Mouse (Mus musculus) layer of hippocampus, postnatal 14 days (tissue): ENCODE results near the gene Nfkbil1. TPM values are rescaled to one million over a fixed set of nuclear protein-coding genes. Genes with fewer than 3 reads are reported as not detected.

Experiments used
- DNase-seq, 2 experiments: peaks; one replicate each; pipeline ENCODE4 v3.0.0; 2021 to 2022; ENCODE audit warnings: low spot score in 2 of 2, mixed read lengths in 1 of 2
- microRNA-seq, 2 experiments: library from miRNA; unstranded; fragments of <30 nt; microRNA quantifications; one replicate each; pipeline ENCODE4 v1.2.0; 2021
- total RNA-seq, 2 experiments: library from RNA; stranded (reverse); gene quantifications; 2 replicates each; pipeline ENCODE4 v1.2.3; 2021

Nfkbil1 gene
- total RNA-seq, 2 experiments from 2014 or later = 13.2 to 14.5 TPM

DNA sequence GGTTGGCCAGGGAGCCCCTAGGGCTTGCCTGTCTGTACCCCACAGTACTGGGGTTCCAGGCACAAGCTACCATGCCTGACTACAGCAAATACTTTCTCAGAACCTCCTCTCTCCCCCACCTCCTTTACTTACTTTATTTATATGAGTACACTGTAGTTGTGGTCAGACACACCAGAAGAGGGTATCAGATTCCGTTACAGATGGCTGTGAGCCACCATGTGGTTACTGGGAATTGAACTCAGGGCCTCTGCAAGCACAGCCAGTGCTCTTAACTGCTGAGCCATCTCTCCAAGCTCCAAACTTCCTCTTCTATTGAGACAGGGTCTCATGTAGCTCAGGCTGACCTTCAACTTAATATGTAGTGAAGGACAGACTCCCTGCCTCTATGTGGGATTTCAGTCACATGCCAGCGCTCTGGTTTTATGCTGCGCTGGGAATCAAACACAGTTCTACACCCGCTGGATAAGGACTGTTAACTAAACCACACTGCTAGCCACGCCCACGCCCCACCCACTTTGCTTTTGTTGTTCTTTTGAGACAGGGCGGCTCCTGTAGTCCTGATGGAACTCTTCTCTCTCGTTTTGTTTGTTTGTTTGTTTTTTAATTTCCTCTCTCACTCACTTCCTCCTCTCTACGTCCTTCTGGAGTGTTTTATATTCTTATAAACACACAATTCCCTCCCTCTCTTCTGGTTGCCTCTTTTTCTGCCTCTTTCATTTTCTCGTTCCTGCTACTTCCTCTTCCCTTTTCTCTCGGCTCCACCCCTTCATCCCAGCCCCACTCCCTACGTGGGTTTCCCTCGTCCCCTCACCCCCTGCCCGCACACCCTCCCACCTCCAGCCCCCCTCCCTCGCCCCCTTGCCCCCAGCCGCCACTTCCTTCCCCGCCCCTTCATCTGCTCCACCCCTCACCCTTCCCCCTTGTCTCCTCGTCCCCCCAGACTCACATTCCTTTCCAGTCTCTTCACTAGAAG, 49.7 kb downstream of the Nfkbil1 start:
- DNase-seq = no peak

DNA sequence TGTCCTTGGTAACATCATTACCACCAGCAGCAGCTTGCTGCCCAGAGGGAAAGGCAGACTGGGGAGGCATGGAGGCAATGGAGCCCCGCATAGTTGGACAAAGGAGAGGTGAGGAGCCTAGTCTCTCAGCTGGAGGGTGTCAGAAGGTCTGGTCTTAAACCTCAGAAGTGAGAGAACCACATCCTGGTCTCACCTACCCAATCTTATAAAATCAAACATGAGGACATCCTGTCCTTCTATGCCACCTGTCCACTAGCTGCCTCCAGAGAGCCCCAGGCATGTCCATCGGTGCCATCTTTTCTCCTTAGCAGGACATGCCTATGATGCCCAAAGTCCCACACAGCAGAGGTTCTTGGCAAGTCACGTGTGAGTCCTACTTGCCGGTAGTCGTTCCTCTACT, 55.5 kb downstream of the Nfkbil1 start:
- DNase-seq = no peak

DNA sequence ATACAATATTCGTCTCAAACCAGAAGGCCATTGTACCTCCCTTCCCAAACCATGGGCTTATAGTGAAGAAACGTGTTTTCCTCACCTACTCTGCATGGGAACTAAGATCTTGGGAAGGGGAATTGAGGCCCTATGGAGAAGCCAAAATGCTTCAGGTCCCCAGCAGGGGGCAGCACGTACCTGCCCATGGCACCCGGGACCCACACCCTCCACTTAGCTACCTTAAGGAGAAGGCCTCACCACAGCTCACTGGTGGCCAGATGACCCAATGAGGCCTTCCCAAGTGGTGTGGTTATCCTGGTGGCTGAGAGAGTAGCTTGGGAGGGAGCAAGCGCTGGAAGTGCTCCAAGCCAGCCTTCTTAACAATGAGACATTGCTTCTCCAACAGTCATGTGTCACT, 57.1 kb downstream of the Nfkbil1 start:
- no peak for DNase-seq

DNA sequence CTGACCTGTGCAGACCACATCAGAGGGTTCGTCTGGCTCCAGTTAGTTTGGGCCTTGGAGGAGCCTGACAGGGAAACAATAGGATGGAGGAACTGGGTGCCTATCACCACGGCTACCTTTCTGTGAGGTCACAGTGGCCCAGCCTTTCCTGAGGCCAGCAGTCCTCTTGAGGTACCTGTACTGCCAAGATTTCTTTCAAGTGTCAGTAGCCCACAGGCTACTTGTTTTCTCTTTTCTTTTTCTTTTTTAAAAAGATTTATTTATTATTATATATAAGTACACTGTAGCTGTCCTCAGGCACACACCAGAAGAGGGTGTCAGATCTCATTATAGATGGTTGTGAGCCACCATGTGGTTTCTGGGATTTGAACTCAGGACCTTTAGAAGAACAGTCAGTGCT, 59.6 kb downstream of the Nfkbil1 start, which contains the start of gene Aif1:
TSS of gene Aif1 (minus strand) at position 101 of the 400 bp plus-strand sequence.
- DNase-seq = no peak

DNA sequence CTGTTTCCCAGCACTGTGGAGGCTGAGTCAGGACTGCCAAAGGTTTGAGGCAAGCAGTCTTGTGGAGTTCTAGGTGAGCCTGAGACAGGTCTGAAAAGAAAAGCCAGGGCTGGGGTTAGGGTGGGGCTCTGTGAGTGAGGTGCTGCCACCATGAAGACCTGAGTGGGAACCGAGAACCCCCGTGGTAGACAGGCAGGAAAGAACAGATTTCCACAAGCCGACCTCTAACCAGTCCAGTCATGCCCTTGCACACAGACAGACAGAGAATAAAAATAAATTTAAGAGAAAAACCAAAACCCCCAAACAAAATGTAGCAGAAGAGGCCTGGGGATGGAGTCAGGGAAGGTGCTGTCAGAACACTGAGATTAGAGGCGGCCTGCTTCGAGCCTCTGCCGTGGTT, 60.2 kb downstream of the Nfkbil1 start:
- no peak for DNase-seq

DNA sequence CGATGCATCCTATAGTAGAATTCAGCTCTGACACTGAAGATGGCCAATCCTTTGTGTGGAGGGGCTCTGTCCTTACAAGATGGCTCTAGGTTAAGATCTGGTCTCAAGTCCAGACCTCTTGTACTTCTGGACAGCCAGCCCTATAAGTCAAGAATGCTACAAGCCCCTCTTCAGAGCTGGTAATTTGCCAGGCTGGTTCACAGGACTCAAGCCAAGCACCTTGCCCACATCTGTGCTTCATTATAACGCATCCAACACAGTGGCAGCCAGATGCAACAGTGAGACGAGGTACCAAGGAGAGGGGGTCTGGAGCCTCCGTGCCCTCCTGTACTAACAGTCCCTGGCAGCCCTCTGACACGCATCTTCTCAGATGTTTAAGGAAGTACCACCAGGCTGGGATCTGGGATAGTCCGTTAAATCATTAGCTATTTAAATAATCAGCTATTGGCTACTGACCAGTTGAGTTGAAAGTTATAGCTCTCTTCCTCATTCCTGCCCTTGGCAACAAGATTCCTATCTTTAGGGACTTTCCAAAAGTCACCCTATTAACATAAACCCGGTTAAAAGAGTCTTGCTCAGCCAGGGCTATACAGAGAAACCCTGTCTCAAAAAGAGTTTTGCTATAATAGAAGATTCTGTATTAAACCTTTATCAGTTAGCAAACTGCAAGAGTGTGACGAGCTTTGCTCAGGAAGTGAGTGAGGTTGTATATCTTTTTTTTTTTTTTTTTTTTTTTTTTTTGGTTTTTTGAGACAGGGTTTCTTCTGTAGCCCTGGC, 61.2 kb downstream of the Nfkbil1 start:
- no peak for DNase-seq

DNA sequence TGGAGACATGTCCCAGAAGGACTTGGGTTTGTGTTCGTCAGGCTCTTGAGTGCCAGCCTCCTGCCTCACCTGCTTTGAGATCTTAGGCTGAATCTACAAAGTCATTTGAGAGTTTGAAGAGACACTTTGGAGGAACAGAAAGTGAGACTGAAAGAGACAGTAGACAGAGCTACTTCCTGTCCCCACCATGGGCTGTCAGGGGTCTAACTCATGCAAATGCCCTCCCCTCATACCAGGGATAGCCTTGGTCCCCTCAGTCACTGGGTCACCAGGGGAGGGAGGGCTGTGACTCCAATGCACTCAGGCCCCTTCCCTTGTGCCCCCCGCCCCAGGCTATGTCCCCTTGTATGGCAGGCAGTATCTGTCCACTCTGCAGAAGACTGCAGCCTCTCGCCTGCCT, 62.3 kb downstream of the Nfkbil1 start:
- no peak for DNase-seq

DNA sequence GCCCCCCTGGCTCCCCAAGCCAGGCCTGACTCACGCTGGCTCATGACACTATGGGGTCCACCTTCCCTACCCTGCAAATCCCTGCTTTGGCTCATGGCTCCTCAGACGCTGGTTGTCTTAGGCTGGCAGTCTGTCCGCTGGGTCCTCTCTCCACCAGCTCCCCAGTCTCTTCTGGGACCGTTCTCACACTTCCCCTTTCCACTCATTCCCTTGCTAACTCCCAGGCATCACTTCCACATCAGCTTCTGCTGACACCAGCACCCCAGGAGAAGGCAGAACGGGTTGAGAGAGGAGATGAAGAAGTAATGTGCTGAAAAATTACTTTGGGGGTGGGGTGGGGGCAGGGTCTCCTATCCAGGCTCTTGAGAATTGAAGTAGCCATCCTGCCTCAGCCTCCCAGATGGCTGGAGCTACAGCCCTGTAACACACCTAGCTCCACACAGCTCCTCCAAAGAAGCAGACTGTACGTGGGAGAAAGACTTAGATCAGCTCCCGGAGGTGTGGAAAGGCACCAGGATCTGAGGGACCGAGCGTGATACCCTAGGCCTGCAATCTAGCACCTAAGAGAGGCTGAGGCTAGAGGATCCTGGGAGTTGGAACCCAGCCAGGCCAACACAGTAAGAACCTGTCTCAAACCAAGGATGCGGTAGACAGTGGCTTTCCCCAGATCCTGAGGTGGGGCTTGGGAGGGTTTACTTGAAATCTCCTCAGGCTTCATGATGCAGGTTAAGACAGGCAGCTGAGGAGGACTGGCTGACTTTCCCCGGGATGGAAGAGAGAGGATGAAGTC, 63.0 kb downstream of the Nfkbil1 start:
- no peak for DNase-seq

Small RNA genes within 50 kb of the gene (microRNA-seq; reads per million reads assigned to microRNA genes)
- gene Mir6973a = 0 reads per million in 2 experiments
- 0.28 to 0.45 reads per million in 2 experiments for gene Mir6974
- 1.8 to 2.3 reads per million in 2 experiments for gene Mir6975
- gene Mir8094 = 0.28 to 0.45 reads per million in 2 experiments

Other genes starting within 250 kb of the Nfkbil1 start
- 10 to 100 TPM; 52.9 to 55.9 TPM for gene Vars, start 234.8 kb downstream of the Nfkbil1 start, total RNA-seq
- under 1 TPM; 0.14 to 0.21 TPM for gene Vwa7, start 219.2 kb downstream of the Nfkbil1 start, total RNA-seq
- 1 to 10 TPM; 1.8 to 2.6 TPM for gene Sapcd1, start 207.8 kb downstream of the Nfkbil1 start, total RNA-seq
- 1 to 10 TPM in 1 of 2 experiments, under 1 TPM in 1; 0.79 to 1.9 TPM for gene Msh5, start 189.0 kb downstream of the Nfkbil1 start, total RNA-seq
- gene Clic1, start 185.8 kb downstream of the Nfkbil1 start, total RNA-seq = 10 to 100 TPM; 11.7 to 14.8 TPM
- gene Ddah2, start 176.8 kb downstream of the Nfkbil1 start, total RNA-seq = 10 to 100 TPM; 26.4 to 33.1 TPM
- gene Ly6g6c, start 170.4 kb downstream of the Nfkbil1 start, total RNA-seq = not detected
- not detected for gene Mpig6b, start 169.6 kb downstream of the Nfkbil1 start, total RNA-seq
- 1 to 10 TPM; 1.6 to 1.8 TPM for gene Ly6g6e, start 158.9 kb downstream of the Nfkbil1 start, total RNA-seq
- gene Ly6g6d, start 157.7 kb downstream of the Nfkbil1 start, total RNA-seq = 1 to 10 TPM; 1.2 to 2.6 TPM
- gene Ly6g6f, start 150.2 kb downstream of the Nfkbil1 start, total RNA-seq = not detected
- gene Abhd16a, start 146.5 kb downstream of the Nfkbil1 start, total RNA-seq = 10 to 100 TPM; 88.8 to 93.0 TPM
- gene Ly6g5c, start 127.5 kb downstream of the Nfkbil1 start, total RNA-seq = not detected
- gene Ly6g5b, start 120.4 kb downstream of the Nfkbil1 start, total RNA-seq = under 1 TPM; 0.67 to 0.74 TPM
- 10 to 100 TPM; 10.2 to 13.2 TPM for gene Gpank1, start 114.3 kb downstream of the Nfkbil1 start, total RNA-seq
- gene Csnk2b, start 113.7 kb downstream of the Nfkbil1 start, total RNA-seq = 100 to 1,000 TPM; 174 to 179 TPM
- 10 to 100 TPM; 20.8 to 26.1 TPM for gene D17H6S53E, start 109.4 kb downstream of the Nfkbil1 start, total RNA-seq
- not detected for gene Apom, start 103.7 kb downstream of the Nfkbil1 start, total RNA-seq
- 100 to 1,000 TPM; 289 TPM for gene Bag6, start 100.6 kb downstream of the Nfkbil1 start, total RNA-seq
- 100 to 1,000 TPM; 305 to 314 TPM for gene Prrc2a, start 70.9 kb downstream of the Nfkbil1 start, total RNA-seq
- gene Aif1, start 59.7 kb downstream of the Nfkbil1 start, total RNA-seq = 10 to 100 TPM in 1 of 2 experiments, 1 to 10 TPM in 1; 9.9 to 10.4 TPM
- 10 to 100 TPM in 1 of 2 experiments, 1 to 10 TPM in 1; 8.2 to 12.1 TPM for gene Lst1, start 47.4 kb downstream of the Nfkbil1 start, total RNA-seq
- 1 to 10 TPM in 1 of 2 experiments, under 1 TPM in 1; 0.55 to 1.0 TPM for gene Ltb, start 41.4 kb downstream of the Nfkbil1 start, total RNA-seq
- gene Tnf, start 33.8 kb downstream of the Nfkbil1 start, total RNA-seq = under 1 TPM in 1 of 2 experiments, not detected in 1; 0.31 TPM
- 1 to 10 TPM in 1 of 2 experiments, under 1 TPM in 1; 0.62 to 1.1 TPM for gene Lta, start 30.4 kb downstream of the Nfkbil1 start, total RNA-seq
- not detected for gene Gm16181, start 15.0 kb downstream of the Nfkbil1 start, total RNA-seq
- gene Atp6v1g2, start 2.1 kb downstream of the Nfkbil1 start, total RNA-seq = 100 to 1,000 TPM; 485 to 488 TPM
- 100 to 1,000 TPM; 234 to 244 TPM for gene Ddx39b, start 6.0 kb upstream of the Nfkbil1 start, total RNA-seq
- gene H2-D1, start 26.9 kb upstream of the Nfkbil1 start, total RNA-seq = 10 to 100 TPM; 14.5 to 14.8 TPM
- under 1 TPM; 0.21 to 0.25 TPM for gene H2-Q1, start 84.6 kb upstream of the Nfkbil1 start, total RNA-seq
- gene H2-Q2, start 106.5 kb upstream of the Nfkbil1 start, total RNA-seq = under 1 TPM; 0.52 to 0.74 TPM
- gene H2-Q4, start 143.8 kb upstream of the Nfkbil1 start, total RNA-seq = 1 to 10 TPM; 1.1 to 1.8 TPM
- not detected for gene H2-Q6, start 189.1 kb upstream of the Nfkbil1 start, total RNA-seq
- gene H2-Q7, start 203.4 kb upstream of the Nfkbil1 start, total RNA-seq = under 1 TPM; 0.41 to 0.43 TPM
- not detected for gene H2-Q10, start 234.3 kb upstream of the Nfkbil1 start, total RNA-seq